Mouse (Mus musculus) kidney, embryonic 15.5 days (tissue): Measurements from ENCODE around the gene Nell2. TPM values are rescaled to one million over a fixed set of nuclear protein-coding genes. Genes with fewer than 3 reads are reported as not detected.
"Not testable (repeated sequence)": the region's sequence is repeated elsewhere in the genome, so short reads cannot be mapped to it uniquely, and the experiment has no call there.

Source experiments
- ATAC-seq: fragments of 200-750 bp; cut with Nextera tagmentation; replicated peaks from 2 replicates; pipeline ENCODE4 v1.8.0; 2017; ENCODE audit warnings: moderate TSS enrichment; ENCODE audit not compliant: low FRiP score
- H3K27ac ChIP-seq: fragments of 300-500 bp; sonication (generic); 2 replicates; pipeline ENCODE4 v1.5.1; 2015; ENCODE audit warnings: mild to moderate bottlenecking, inconsistent platforms
- H3K27me3 ChIP-seq: fragments of 300-500 bp; sonication (generic); 2 replicates; pipeline ENCODE4 v1.6.1; 2015; ENCODE audit warnings: inconsistent platforms
- H3K36me3 ChIP-seq: fragments of 300-500 bp; sonication (generic); 2 replicates; pipeline ENCODE4 v1.6.1; 2015; ENCODE audit warnings: inconsistent platforms
- H3K4me1 ChIP-seq: fragments of 300-500 bp; sonication (generic); 2 replicates; pipeline ENCODE4 v1.6.1; 2015; ENCODE audit warnings: inconsistent platforms
- H3K4me2 ChIP-seq: fragments of 300-500 bp; sonication (generic); 2 replicates; pipeline ENCODE4 v1.6.1; 2015; ENCODE audit warnings: moderate library complexity, mild to moderate bottlenecking, inconsistent platforms
- H3K4me3 ChIP-seq: fragments of 300-500 bp; sonication (generic); replicated peaks from 2 replicates; pipeline ENCODE4 v1.5.1; 2015; ENCODE audit warnings: mild to moderate bottlenecking, inconsistent platforms
- H3K9ac ChIP-seq: fragments of 300-500 bp; sonication (generic); 2 replicates; pipeline ENCODE4 v1.6.1; 2015; ENCODE audit warnings: mild to moderate bottlenecking, inconsistent platforms
- H3K9me3 ChIP-seq: fragments of 300-500 bp; sonication (generic); replicated peaks from 2 replicates; pipeline ENCODE4 v1.6.1; 2016; ENCODE audit warnings: inconsistent platforms
- WGBS: fragments of 180-500 bp; shearing (Covaris S2); methylation state at CpG from one replicate; pipeline ENCODE4 v1.1.7; 2015; ENCODE audit warnings: mixed read lengths; 5-methylcytosine and 5-hydroxymethylcytosine counted together
- polyA plus RNA-seq: library from polyadenylated mRNA; unstranded; fragments of >200 nt; fragmentation: Nextera tagmentation; extraction: Ambion mirVana; gene quantifications from 2 replicates; pipeline ENCODE4 v1.2.1, GENCODE M21; 2015

Gene Nell2
- polyA plus RNA-seq, 1 experiment from 2014 or later: 12.3 TPM

GRCm38 (mm10) chr15:95525997-95526396 is 2.4 kb downstream of the Nell2 start:
- Histone ChIP-seq H3K9ac (no peak overlapping the region), H3K27ac (no peak overlapping the region), H3K4me3 (no peak overlapping the region), H3K27me3 (peaks cover 42% of the 10 kb centered on the region), H3K4me2 (peak overlapping the region; percentile 14; the same call in 1 of the 2 replicates), H3K4me1 (peaks cover 22% of the 10 kb centered on the region), H3K9me3 (no peaks in the 10 kb centered on the region), H3K36me3 (no peaks in the 10 kb centered on the region)
- no peak for ATAC-seq
- 7% methylated on average over 5 of the region's 5 CpGs for WGBS

GRCm38 (mm10) chr15:95518204-95518603 is 10.2 kb downstream of the Nell2 start:
- no peaks in the 10 kb centered on the region for H3K4me1 ChIP-seq
- no peak overlapping the region for H3K27ac ChIP-seq
- no peak overlapping the region for H3K4me2 ChIP-seq
- H3K27me3 ChIP-seq: no peaks in the 10 kb centered on the region
- no peaks in the 10 kb centered on the region for H3K9me3 ChIP-seq
- WGBS: 75% methylated on average over 3 of the region's 3 CpGs
- no peak overlapping the region for H3K9ac ChIP-seq
- no peak for ATAC-seq
- no peak overlapping the region for H3K4me3 ChIP-seq
- no peaks in the 10 kb centered on the region for H3K36me3 ChIP-seq

DNA sequence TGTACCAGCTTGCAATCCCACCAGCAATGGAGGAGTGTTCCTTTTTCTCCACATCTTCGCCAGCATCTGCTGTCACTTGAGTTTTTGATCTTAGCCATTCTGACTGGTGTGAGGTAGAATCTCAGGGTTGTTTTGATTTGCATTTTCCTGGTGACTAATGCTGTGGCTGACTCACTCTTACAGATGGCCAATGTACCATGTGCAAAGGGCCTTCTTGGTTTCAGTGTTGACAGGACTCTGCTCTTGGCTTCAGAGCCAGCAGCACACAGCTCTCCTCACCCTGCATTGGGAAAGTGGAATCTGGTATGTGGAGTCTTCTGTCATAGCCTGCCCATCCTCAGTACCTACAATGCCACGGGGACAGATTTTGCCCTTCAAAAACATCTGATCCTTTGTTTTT is 15.1 kb downstream of the Nell2 start:
- 81% methylated on average over 2 of the region's 2 CpGs for WGBS
- not testable (repeated sequence) for ATAC-seq, H3K4me1 ChIP-seq, H3K9me3 ChIP-seq, H3K9ac ChIP-seq, H3K27me3 ChIP-seq, H3K27ac ChIP-seq, H3K4me3 ChIP-seq, H3K4me2 ChIP-seq, H3K36me3 ChIP-seq

GRCm38 (mm10) chr15:95495666-95496065 is 32.7 kb downstream of the Nell2 start:
- H3K27ac ChIP-seq: no peak overlapping the region
- no peak overlapping the region for H3K4me3 ChIP-seq
- H3K4me1 ChIP-seq: no peaks in the 10 kb centered on the region
- ATAC-seq: no peak
- no peak overlapping the region for H3K9ac ChIP-seq
- no peaks in the 10 kb centered on the region for H3K36me3 ChIP-seq
- no peaks in the 10 kb centered on the region for H3K27me3 ChIP-seq
- no peaks in the 10 kb centered on the region for H3K9me3 ChIP-seq
- WGBS: 81% methylated on average over 4 of the region's 4 CpGs
- H3K4me2 ChIP-seq: no peak overlapping the region

- H3K27ac ChIP-seq: no peak overlapping the region
- no peaks in the 10 kb centered on the region for H3K27me3 ChIP-seq
- H3K4me3 ChIP-seq: no peak overlapping the region
- H3K4me1 ChIP-seq: no peaks in the 10 kb centered on the region
- no peak overlapping the region for H3K9ac ChIP-seq
- no peaks in the 10 kb centered on the region for H3K9me3 ChIP-seq
- no peak for ATAC-seq
- no peak overlapping the region for H3K4me2 ChIP-seq
- H3K36me3 ChIP-seq: no peaks in the 10 kb centered on the region
- 85% methylated on average over 8 of the region's 8 CpGs for WGBS
Observed at GRCm38 (mm10) chr15:95495193-95495592, 33.2 kb downstream of the Nell2 start.

DNA sequence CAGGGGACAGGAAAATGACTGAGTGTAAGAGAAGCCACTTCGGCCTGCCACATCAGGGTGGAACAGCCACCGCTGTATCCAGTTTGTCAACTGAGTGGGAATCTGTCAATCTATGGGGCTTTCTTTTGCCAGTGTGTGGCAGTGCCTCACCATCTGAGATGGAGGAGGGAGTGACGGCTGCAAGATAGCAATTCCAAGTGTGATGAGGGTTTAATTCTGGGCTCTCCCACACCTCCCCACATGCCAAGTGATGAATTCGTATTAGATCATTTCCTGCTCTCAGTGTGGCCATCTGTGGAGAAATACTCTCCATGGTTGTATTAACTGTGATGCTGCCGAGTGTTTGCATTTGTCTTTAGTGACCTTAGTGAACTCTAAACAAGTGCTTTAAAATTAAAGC is 36.2 kb downstream of the Nell2 start:
- Histone ChIP-seq H3K27me3 (no peaks in the 10 kb centered on the region), H3K27ac (no peak overlapping the region), H3K9ac (no peak overlapping the region), H3K36me3 (no peaks in the 10 kb centered on the region), H3K9me3 (no peaks in the 10 kb centered on the region), H3K4me3 (no peak overlapping the region), H3K4me2 (no peak overlapping the region), H3K4me1 (no peaks in the 10 kb centered on the region)
- no peak for ATAC-seq
- WGBS: 55% methylated on average over 5 of the region's 5 CpGs

DNA sequence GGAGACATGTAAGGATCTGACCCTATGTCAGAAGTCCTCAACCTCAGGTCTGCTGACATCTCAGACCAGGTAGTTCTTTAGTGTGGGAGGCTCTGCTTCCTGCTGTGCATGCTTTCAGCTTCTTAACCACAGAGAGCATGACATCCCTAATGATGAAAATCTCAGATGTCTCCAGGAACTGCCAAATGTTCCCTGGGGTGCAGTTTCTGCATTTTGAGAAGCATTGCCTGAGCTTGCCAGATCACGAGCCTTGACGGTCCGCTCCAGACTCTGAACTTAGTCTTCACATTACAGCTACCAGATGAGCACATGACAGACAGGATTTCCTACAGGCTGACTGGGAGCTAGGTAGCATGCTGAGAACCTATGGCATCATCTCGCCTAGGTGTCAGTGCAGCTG is 39.2 kb downstream of the Nell2 start:
- Histone ChIP-seq H3K27me3 (no peaks in the 10 kb centered on the region), H3K9me3 (no peaks in the 10 kb centered on the region), H3K36me3 (no peaks in the 10 kb centered on the region), H3K4me3 (no peak overlapping the region), H3K4me2 (no peak overlapping the region), H3K27ac (no peak overlapping the region), H3K4me1 (no peaks in the 10 kb centered on the region), H3K9ac (no peak overlapping the region)
- no peak for ATAC-seq
- 50% methylated on average over 4 of the region's 4 CpGs for WGBS

DNA sequence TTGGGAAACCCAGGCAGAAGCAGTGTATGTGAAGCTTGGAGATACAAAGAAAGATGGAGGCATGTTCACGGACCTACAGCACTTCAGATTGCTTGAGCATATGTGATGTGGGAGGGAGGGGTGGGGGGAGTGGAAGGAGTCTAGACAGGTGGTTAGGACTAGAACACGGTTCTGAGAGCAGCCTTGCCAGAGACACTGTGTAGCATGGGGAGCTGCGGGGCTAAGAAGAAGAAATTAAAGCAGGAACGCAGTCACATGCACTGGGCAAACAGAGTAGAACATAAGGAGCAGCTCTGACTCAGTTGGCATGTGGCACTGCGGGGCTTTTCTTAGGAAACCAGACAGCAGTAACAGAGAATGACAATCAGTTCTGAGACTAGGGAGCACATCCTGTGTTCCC is 40.4 kb downstream of the Nell2 start:
- no peak overlapping the region for H3K4me3 ChIP-seq
- H3K27me3 ChIP-seq: no peaks in the 10 kb centered on the region
- no peak overlapping the region for H3K9ac ChIP-seq
- H3K36me3 ChIP-seq: no peaks in the 10 kb centered on the region
- no peaks in the 10 kb centered on the region for H3K4me1 ChIP-seq
- no peak overlapping the region for H3K4me2 ChIP-seq
- H3K9me3 ChIP-seq: no peaks in the 10 kb centered on the region
- H3K27ac ChIP-seq: no peak overlapping the region
- ATAC-seq: no peak
- 85% methylated on average over 5 of the region's 5 CpGs for WGBS

- Histone ChIP-seq H3K9me3 (no peaks in the 10 kb centered on the region), H3K27ac (no peak overlapping the region), H3K36me3 (no peaks in the 10 kb centered on the region), H3K27me3 (no peaks in the 10 kb centered on the region), H3K4me2 (no peak overlapping the region), H3K4me3 (no peak overlapping the region), H3K4me1 (no peaks in the 10 kb centered on the region), H3K9ac (no peak overlapping the region)
- peak; percentile 60 for ATAC-seq
- WGBS: 46% methylated on average over 9 of the region's 9 CpGs
Observed at GRCm38 (mm10) chr15:95482002-95482401, 46.4 kb downstream of the Nell2 start.

DNA sequence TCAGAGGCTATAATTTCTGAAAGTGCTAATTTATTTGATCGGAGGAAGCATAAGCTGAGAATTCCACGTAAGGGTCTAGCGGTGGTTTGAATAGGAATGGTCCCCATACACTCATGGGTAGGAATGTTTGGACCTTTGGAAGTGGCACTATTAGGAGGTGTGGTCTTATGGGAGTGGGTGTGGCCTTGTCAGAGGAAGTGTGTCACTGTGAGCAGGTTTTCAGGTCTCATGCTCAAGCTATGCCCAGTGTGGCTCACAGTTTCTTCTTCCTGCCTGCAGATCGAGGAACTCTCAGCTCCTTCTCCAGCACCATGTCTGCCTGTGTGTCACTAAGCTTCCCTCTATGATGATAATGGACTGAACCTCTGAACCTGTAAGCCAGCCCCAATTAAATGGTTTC is 46.8 kb downstream of the Nell2 start:
- 87% methylated on average over 4 of the region's 4 CpGs for WGBS
- Histone ChIP-seq H3K9ac (no peak overlapping the region), H3K9me3 (no peaks in the 10 kb centered on the region), H3K4me2 (no peak overlapping the region), H3K4me3 (no peak overlapping the region), H3K4me1 (no peaks in the 10 kb centered on the region), H3K36me3 (no peaks in the 10 kb centered on the region), H3K27ac (no peak overlapping the region), H3K27me3 (no peaks in the 10 kb centered on the region)
- peak; percentile 52; the same call in 1 of the 2 replicates for ATAC-seq

DNA sequence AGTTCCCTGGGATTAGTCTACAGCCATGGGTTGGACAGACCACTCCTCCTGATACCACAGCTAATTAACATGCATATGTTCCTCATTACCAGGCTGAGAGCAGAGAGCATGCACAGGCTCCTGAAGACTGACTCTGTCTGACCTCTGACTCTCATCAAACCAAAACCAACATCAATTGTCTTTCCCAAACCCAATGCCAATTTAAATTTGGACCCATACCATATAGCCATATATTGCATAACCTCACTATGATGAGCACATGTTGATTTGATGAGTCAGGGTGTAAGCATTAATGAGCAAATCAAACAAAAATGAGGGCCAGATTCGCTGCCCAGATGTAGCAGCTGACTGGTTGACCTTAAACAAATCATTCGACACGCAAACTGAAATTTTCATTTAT is 51.9 kb downstream of the Nell2 start:
- H3K27me3 ChIP-seq: no peaks in the 10 kb centered on the region
- no peaks in the 10 kb centered on the region for H3K4me1 ChIP-seq
- WGBS: 91% methylated on average over 3 of the region's 3 CpGs
- H3K9ac ChIP-seq: no peak overlapping the region
- H3K27ac ChIP-seq: no peak overlapping the region
- no peaks in the 10 kb centered on the region for H3K36me3 ChIP-seq
- ATAC-seq: no peak
- no peak overlapping the region for H3K4me3 ChIP-seq
- H3K4me2 ChIP-seq: no peak overlapping the region
- H3K9me3 ChIP-seq: no peaks in the 10 kb centered on the region

GRCm38 (mm10) chr15:95473976-95474375 is 54.4 kb downstream of the Nell2 start:
- Histone ChIP-seq H3K9ac (no peak overlapping the region), H3K4me3 (no peak overlapping the region), H3K9me3 (no peaks in the 10 kb centered on the region), H3K4me2 (no peak overlapping the region), H3K36me3 (no peaks in the 10 kb centered on the region), H3K4me1 (no peaks in the 10 kb centered on the region), H3K27ac (no peak overlapping the region), H3K27me3 (no peaks in the 10 kb centered on the region)
- 88% methylated on average over 6 of the region's 6 CpGs for WGBS
- no peak for ATAC-seq

DNA sequence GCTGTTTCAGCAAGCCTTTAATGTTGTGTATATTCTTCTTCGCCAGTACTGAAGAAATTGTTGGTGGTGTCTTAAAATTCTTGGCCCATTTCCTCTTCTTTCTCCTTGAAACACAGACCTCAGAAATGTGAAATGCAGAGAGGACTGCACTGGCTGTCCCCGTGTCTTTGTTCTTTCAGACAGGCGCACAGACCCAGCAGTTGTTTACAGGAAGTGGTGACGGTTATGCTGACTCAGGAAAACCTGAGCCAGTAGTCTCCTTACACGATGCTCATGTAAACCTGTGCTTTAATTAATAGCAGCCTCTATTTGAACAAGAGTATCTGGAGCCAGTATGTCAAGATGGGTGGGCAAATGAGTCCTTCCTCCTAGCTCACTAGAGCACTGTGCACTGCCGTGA is 61.2 kb downstream of the Nell2 start:
- WGBS: 49% methylated on average over 6 of the region's 6 CpGs
- H3K27me3 ChIP-seq: no peaks in the 10 kb centered on the region
- H3K36me3 ChIP-seq: no peaks in the 10 kb centered on the region
- 0 out of 2 replicates have a peak, but pooled peaks have one; percentile 52 for ATAC-seq
- no peak overlapping the region for H3K9ac ChIP-seq
- no peak overlapping the region for H3K27ac ChIP-seq
- H3K4me1 ChIP-seq: no peaks in the 10 kb centered on the region
- H3K9me3 ChIP-seq: no peaks in the 10 kb centered on the region
- H3K4me2 ChIP-seq: no peak overlapping the region
- H3K4me3 ChIP-seq: no peak overlapping the region
